Mouse (Mus musculus) thymus, postnatal 4 days (tissue): Measurements from ENCODE around the gene Cmtm4.
A peak's percentile ranks its signal among the peaks of the same experiment; 100 is the strongest.

ENCODE experiments used
- DNase-seq: peaks from one replicate; pipeline ENCODE4 v3.0.0; 2021

The Cmtm4 gene

GRCm38 (mm10) chr8:104410628-104411273, 15.1 kb upstream of the Cmtm4 start:
- DNase-seq = no peak

- DNase-seq = no peak
Measured at GRCm38 (mm10) chr8:104408328-104409110, 12.9 kb upstream of the Cmtm4 start.

GRCm38 (mm10) chr8:104406340-104407128, 10.9 kb upstream of the Cmtm4 start:
- DNase-seq = no peak

- no peak for DNase-seq
Measured at GRCm38 (mm10) chr8:104405430-104406187, 10.0 kb upstream of the Cmtm4 start.

GRCm38 (mm10) chr8:104403596-104403995, 8.0 kb upstream of the Cmtm4 start:
- DNase-seq = no peak

- peak; percentile 51 for DNase-seq
Measured at GRCm38 (mm10) chr8:104394801-104395702, 555 bp downstream of the Cmtm4 start.

- DNase-seq = no peak
Measured at GRCm38 (mm10) chr8:104393767-104394166, 1.8 kb downstream of the Cmtm4 start.

GRCm38 (mm10) chr8:104393139-104393538, 2.5 kb downstream of the Cmtm4 start:
- DNase-seq = no peak

- no peak for DNase-seq
Measured at GRCm38 (mm10) chr8:104390245-104390644, 5.4 kb downstream of the Cmtm4 start.

- no peak for DNase-seq
Measured at GRCm38 (mm10) chr8:104387980-104388379, 7.6 kb downstream of the Cmtm4 start.

GRCm38 (mm10) chr8:104387501-104387900, 8.1 kb downstream of the Cmtm4 start:
- DNase-seq = no peak

GRCm38 (mm10) chr8:104386693-104387092, 8.9 kb downstream of the Cmtm4 start:
- no peak for DNase-seq

- no peak for DNase-seq
Measured at GRCm38 (mm10) chr8:104383977-104384376, 11.6 kb downstream of the Cmtm4 start.

- DNase-seq = no peak
Measured at GRCm38 (mm10) chr8:104383296-104383695, 12.3 kb downstream of the Cmtm4 start.

GRCm38 (mm10) chr8:104380961-104381411, 14.6 kb downstream of the Cmtm4 start:
- no peak for DNase-seq

GRCm38 (mm10) chr8:104380269-104380668, 15.3 kb downstream of the Cmtm4 start:
- DNase-seq = no peak

GRCm38 (mm10) chr8:104379301-104379836, 16.2 kb downstream of the Cmtm4 start:
- DNase-seq = no peak

- DNase-seq = no peak
Measured at GRCm38 (mm10) chr8:104376669-104377068, 18.9 kb downstream of the Cmtm4 start.

- no peak for DNase-seq
Measured at GRCm38 (mm10) chr8:104375959-104376358, 19.6 kb downstream of the Cmtm4 start.

- no peak for DNase-seq
Measured at GRCm38 (mm10) chr8:104374864-104375846, 20.5 kb downstream of the Cmtm4 start.
